17 mouse cellular contexts compared by ENCODE assay signal in the genomic region with DNA sequence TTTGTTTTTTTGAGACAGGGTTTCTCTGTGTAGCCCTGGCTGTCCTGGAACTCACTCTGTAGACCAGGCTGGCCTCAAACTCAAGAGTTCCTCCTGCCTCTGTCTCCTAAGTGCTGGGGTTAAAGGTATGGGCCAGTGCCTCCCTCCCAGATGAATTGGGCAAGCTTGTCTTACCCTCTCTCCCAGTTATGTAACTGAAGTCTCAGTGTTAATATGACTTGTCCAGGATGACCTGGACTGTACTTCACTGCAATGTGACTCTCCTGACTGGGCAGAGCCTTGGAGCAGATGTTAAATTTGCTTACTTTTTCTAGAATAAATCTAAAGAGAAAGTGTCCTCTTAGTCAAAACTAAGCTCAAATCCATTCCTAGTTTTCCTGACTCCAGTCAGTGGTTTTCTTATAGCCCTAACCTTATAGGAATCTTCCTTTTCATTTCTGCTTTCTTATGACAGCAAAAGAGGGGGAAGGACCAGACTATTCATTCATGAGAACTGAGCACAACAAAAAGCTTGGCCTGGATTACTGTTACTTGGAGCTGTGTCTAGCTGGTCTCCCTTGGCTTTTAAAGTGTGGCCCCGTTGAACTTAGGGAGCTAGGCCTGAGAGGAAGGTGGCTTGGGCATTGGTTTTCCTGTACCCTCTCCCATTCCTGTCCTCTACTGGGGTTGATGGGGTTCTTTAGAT. TPM values are rescaled to one million over a fixed set of nuclear protein-coding genes. Genes with fewer than 3 reads are reported as not detected.
DNase-seq lines count a peak whose midpoint lies in the region; ATAC-seq lines count a peak whose summit lies in the region.
"Had no signal": no experiment of that assay in that cellular context is flagged by ENCODE, and none has a peak within 500 bp of the region (broad histone marks: within the 10 kb centered on the region; RNA-seq: fewer than 3 reads in every experiment).

No protein-coding gene starts in this region.

- WGBS in midbrain, embryonic 14.5 days, result 72% methylated on average over 1 of the region's 1 CpGs
- WGBS in midbrain, embryonic 11.5 days, result 77% methylated on average over 1 of the region's 1 CpGs

- peak; percentile 18 for DNase-seq in layer of hippocampus, adult 11-12 months (ENCODE audit: low spot score)
- no peak for DNase-seq in layer of hippocampus, adult 8-10 months (ENCODE audit: low spot score in 2 of 2)
- DNase-seq in midbrain, embryonic 14.5 days, result peak; percentile 62
- DNase-seq in midbrain, embryonic 11.5 days (ENCODE audit: low spot score, missing footprints), result no peak
- DNase-seq in adipocyte (ENCODE audit: low spot score), result peak; percentile 30
- DNase-seq in cerebellum, adult 11-12 months, result no peak
- DNase-seq in urinary bladder, postnatal 36 days (ENCODE audit: low spot score in 2 of 2), result no peak
- DNase-seq: cerebellum, adult 9-11 months; spleen, adult 18-20 months had no signal

- ATAC-seq in midbrain, embryonic 14.5 days (ENCODE audit: low FRiP score, low TSS enrichment), result no peak
- ATAC-seq in midbrain, embryonic 11.5 days (ENCODE audit: low FRiP score), result no peak
- ATAC-seq: activated CD4-positive, CD25-positive, alpha-beta regulatory T cell, adult 4 months had no signal

- H3K27ac ChIP-seq in midbrain, embryonic 14.5 days (replicated peaks; ENCODE audit: low read depth, low read length), result no peak overlapping the region
- no peak overlapping the region for H3K27ac ChIP-seq in midbrain, embryonic 11.5 days (ENCODE audit: low read depth, low read length)
- H3K27ac ChIP-seq: embryonic facial prominence, embryonic 15.5 days; kidney, embryonic 15.5 days; liver, embryonic 14.5 days had no signal

- H3K4me2 ChIP-seq in midbrain, embryonic 14.5 days (ENCODE audit: low read length), result no peak overlapping the region
- H3K4me2 ChIP-seq in midbrain, embryonic 11.5 days, result no peak overlapping the region
- H3K4me2 ChIP-seq: embryonic facial prominence, embryonic 15.5 days; kidney, embryonic 15.5 days had no signal

- peaks cover 17% of the 10 kb centered on the region for H3K27me3 ChIP-seq in midbrain, embryonic 14.5 days (ENCODE audit: control insufficient read depth, insufficient read depth, low read length)
- peaks cover 21% of the 10 kb centered on the region for H3K27me3 ChIP-seq in midbrain, embryonic 11.5 days (ENCODE audit: control insufficient read depth, insufficient read depth, low read length)

- peaks cover 8% of the 10 kb centered on the region; the same call in 1 of the 2 replicates for H3K4me1 ChIP-seq in midbrain, embryonic 14.5 days (ENCODE audit: control insufficient read depth, insufficient read depth, low read length)
- peaks cover 6% of the 10 kb centered on the region for H3K4me1 ChIP-seq in midbrain, embryonic 11.5 days (ENCODE audit: control insufficient read depth, insufficient read depth, low read length)

- H3K9me3 ChIP-seq in midbrain, embryonic 14.5 days (ENCODE audit: control insufficient read depth, low read length), result no peaks in the 10 kb centered on the region
- H3K9me3 ChIP-seq in midbrain, embryonic 11.5 days (ENCODE audit: control insufficient read depth, low read length), result no peaks in the 10 kb centered on the region
- H3K9me3 ChIP-seq: embryonic facial prominence, embryonic 15.5 days; kidney, embryonic 15.5 days had no signal

- H3K9ac ChIP-seq in midbrain, embryonic 14.5 days (replicated peaks; ENCODE audit: low read length), result no peak overlapping the region
- no peak overlapping the region for H3K9ac ChIP-seq in midbrain, embryonic 11.5 days (ENCODE audit: low read length)
- H3K9ac ChIP-seq: embryonic facial prominence, embryonic 15.5 days; kidney, embryonic 15.5 days; liver, embryonic 14.5 days had no signal

- no peaks in the 10 kb centered on the region for H3K36me3 ChIP-seq in midbrain, embryonic 14.5 days (ENCODE audit: control insufficient read depth, insufficient read depth, low read length)
- H3K36me3 ChIP-seq in midbrain, embryonic 11.5 days (ENCODE audit: control insufficient read depth, insufficient read depth, low read length), result no peaks in the 10 kb centered on the region
- H3K36me3 ChIP-seq: embryonic facial prominence, embryonic 15.5 days; kidney, embryonic 15.5 days had no signal

- no peak overlapping the region for H3K4me3 ChIP-seq in midbrain, embryonic 14.5 days (replicated peaks; ENCODE audit: low read depth, low read length)
- H3K4me3 ChIP-seq in midbrain, embryonic 11.5 days (ENCODE audit: low read depth, low read length), result no peak overlapping the region
- H3K4me3 ChIP-seq: embryonic facial prominence, embryonic 15.5 days; kidney, embryonic 15.5 days had no signal

RNA-seq across cellular contexts. Expression of a gene that starts 9.7 kb away (rescaled TPM):
- 10 to 100 TPM; 14.0 to 23.7 (median 14.6) TPM for total RNA-seq in layer of hippocampus, adult 8-10 months (2022)
- polyA plus RNA-seq in midbrain, embryonic 14.5 days (2014; fragmentation: Nextera tagmentation; extraction: Ambion mirVana), result 24.6 and 27.7 TPM in 2 replicates
- 27.7 and 30.0 TPM in 2 replicates for polyA plus RNA-seq in midbrain, embryonic 11.5 days (2014; fragmentation: Nextera tagmentation; extraction: Ambion mirVana)

RNA-seq across cellular contexts. Expression of a gene that starts 10.9 kb away (rescaled TPM):
- total RNA-seq in layer of hippocampus, adult 8-10 months (2022), result under 1 TPM in 3 of 4 experiments, not detected in 1; 0.12 to 0.36 (median 0.32) TPM
- 0.08 TPM in 1 of 2 replicates, not detected in the other for polyA plus RNA-seq in midbrain, embryonic 14.5 days (2014; fragmentation: Nextera tagmentation; extraction: Ambion mirVana)
- polyA plus RNA-seq in midbrain, embryonic 11.5 days (2014; fragmentation: Nextera tagmentation; extraction: Ambion mirVana), result not detected in 2 replicates
- polyA plus RNA-seq: activated CD4-positive, CD25-positive, alpha-beta regulatory T cell, adult 4 months had no signal

RNA-seq across cellular contexts. Expression of a gene that starts 15.1 kb away (rescaled TPM):
- not detected for total RNA-seq in layer of hippocampus, adult 8-10 months (2022)
- polyA plus RNA-seq in midbrain, embryonic 14.5 days (2014; fragmentation: Nextera tagmentation; extraction: Ambion mirVana), result not detected in 2 replicates
- polyA plus RNA-seq in midbrain, embryonic 11.5 days (2014; fragmentation: Nextera tagmentation; extraction: Ambion mirVana), result not detected in 2 replicates
- total RNA-seq: layer of hippocampus, postnatal 14 days; megakaryocyte-erythroid progenitor cell, adult 5-6 weeks had no signal
- polyA plus RNA-seq: activated CD4-positive, CD25-positive, alpha-beta regulatory T cell, adult 4 months; embryonic facial prominence, embryonic 15.5 days; heart, postnatal 0 days; kidney, embryonic 15.5 days; urinary bladder, adult 2 months had no signal

RNA-seq across cellular contexts. Expression of a gene that starts 45.2 kb away (rescaled TPM):
- total RNA-seq in layer of hippocampus, adult 8-10 months (2022), result 10 to 100 TPM; 38.4 to 46.7 (median 43.0) TPM
- polyA plus RNA-seq in midbrain, embryonic 14.5 days (2014; fragmentation: Nextera tagmentation; extraction: Ambion mirVana), result 40.0 and 41.9 TPM in 2 replicates
- polyA plus RNA-seq in midbrain, embryonic 11.5 days (2014; fragmentation: Nextera tagmentation; extraction: Ambion mirVana), result 29.2 and 32.3 TPM in 2 replicates

Comparison
In these comparisons a context has a peak if more than half of its experiments do, and no peak if none do; other contexts are left out.
1. DNase-seq: peak in layer of hippocampus, adult 11-12 months (single experiment), midbrain, embryonic 14.5 days (single experiment) and adipocyte (single experiment); none in layer of hippocampus, adult 8-10 months (0 of 2), midbrain, embryonic 11.5 days (single experiment), cerebellum, adult 11-12 months (single experiment) and urinary bladder, postnatal 36 days (0 of 2).